Mouse (Mus musculus): ENCODE data around the gene Spire2. TPM values are rescaled to one million over a fixed set of nuclear protein-coding genes. Genes with fewer than 3 reads are reported as not detected.

Gene Spire2
- total RNA-seq, 2 experiments from 2014 or later = 0.27 TPM; not detected in 1

- DNase-seq = no peak
- intact Hi-C loops (cut with DNase I) = no loop called here
These were observed 626 bp downstream of the Spire2 start for GRCm38 (mm10) chr8:123333091-123333587.

- intact Hi-C loops (cut with DNase I) = no loop called here
- no peak for DNase-seq
These were observed 1.4 kb downstream of the Spire2 start for GRCm38 (mm10) chr8:123333864-123334263.

GRCm38 (mm10) chr8:123334467-123334866 is 2.0 kb downstream of the Spire2 start:
- DNase-seq = no peak
- intact Hi-C loops (cut with DNase I) = no loop called here

GRCm38 (mm10) chr8:123337475-123337874 is 5.0 kb downstream of the Spire2 start:
- DNase-seq = no peak
- intact Hi-C loops (cut with DNase I) = no loop called here

GRCm38 (mm10) chr8:123340071-123340470 is 7.6 kb downstream of the Spire2 start:
- intact Hi-C loops (cut with DNase I) = no loop called here
- no peak for DNase-seq

GRCm38 (mm10) chr8:123341040-123342015 is 8.8 kb downstream of the Spire2 start:
- intact Hi-C loops (cut with DNase I) = no loop called here

GRCm38 (mm10) chr8:123342253-123342652 is 9.7 kb downstream of the Spire2 start:
- intact Hi-C loops (cut with DNase I) = no loop called here

More at GRCm38 (mm10) chr8:123341040-123342015, 8.8 kb downstream of the Spire2 start:
- no peak for DNase-seq

GRCm38 (mm10) chr8:123342911-123343310 is 10.4 kb downstream of the Spire2 start:
- DNase-seq = no peak
- intact Hi-C loops (cut with DNase I) = no loop called here

More at GRCm38 (mm10) chr8:123342253-123342652, 9.7 kb downstream of the Spire2 start:
- no peak for DNase-seq

GRCm38 (mm10) chr8:123343422-123343821 is 10.9 kb downstream of the Spire2 start:
- intact Hi-C loops (cut with DNase I) = no loop called here
- no peak for DNase-seq

- DNase-seq = no peak
- intact Hi-C loops (cut with DNase I) = no loop called here
These were observed 12.6 kb downstream of the Spire2 start for GRCm38 (mm10) chr8:123345135-123345534.

- no peak for DNase-seq
- intact Hi-C loops (cut with DNase I) = no loop called here
These were observed 13.3 kb downstream of the Spire2 start for GRCm38 (mm10) chr8:123345856-123346255.

- no peak for DNase-seq
- intact Hi-C loops (cut with DNase I) = no loop called here
These were observed 14.8 kb downstream of the Spire2 start for GRCm38 (mm10) chr8:123347293-123347692.

GRCm38 (mm10) chr8:123348237-123348843 is 15.8 kb downstream of the Spire2 start:
- no peak for DNase-seq

GRCm38 (mm10) chr8:123349073-123349472 is 16.6 kb downstream of the Spire2 start:
- intact Hi-C loops (cut with DNase I) = no loop called here
- no peak for DNase-seq

More at GRCm38 (mm10) chr8:123348237-123348843, 15.8 kb downstream of the Spire2 start:
- intact Hi-C loops (cut with DNase I) = no loop called here

GRCm38 (mm10) chr8:123352118-123352517 is 19.6 kb downstream of the Spire2 start:
- DNase-seq = no peak
- intact Hi-C loops (cut with DNase I) = no loop called here

- intact Hi-C loops (cut with DNase I) = no loop called here
- DNase-seq = no peak
These were observed 20.3 kb downstream of the Spire2 start for GRCm38 (mm10) chr8:123352786-123353185.

GRCm38 (mm10) chr8:123353216-123353615 is 20.7 kb downstream of the Spire2 start:
- intact Hi-C loops (cut with DNase I) = no loop called here
- DNase-seq = no peak

GRCm38 (mm10) chr8:123361082-123361739 is 28.7 kb downstream of the Spire2 start:
- peak; percentile 49 to 68 for DNase-seq
- intact Hi-C loops (cut with DNase I) = loop anchor here (2.0 kb wide), 1 partner anchor 38 kb away; no protein-coding TSS in a partner anchor

- intact Hi-C loops (cut with DNase I) = no loop called here
- DNase-seq = peak; percentile 91 to 94
These were observed 41.1 kb downstream of the Spire2 start, which contains the start of gene Tcf25 for GRCm38 (mm10) chr8:123373403-123374238. TSS of gene Tcf25 (plus strand) at chr8:123373753.

- DNase-seq = peak; percentile 92
- intact Hi-C loops (cut with DNase I) = no loop called here
These were observed 41.7 kb downstream of the Spire2 start for GRCm38 (mm10) chr8:123374239-123374578.

Measured in gastrocnemius, postnatal 36 days (tissue).